Mouse (Mus musculus): ENCODE measurements around the gene Prkce. TPM values are rescaled to one million over a fixed set of nuclear protein-coding genes. Genes with fewer than 3 reads are reported as not detected.

Prkce gene
- polyA plus RNA-seq, 1 experiment, result 5.0 TPM

DNA sequence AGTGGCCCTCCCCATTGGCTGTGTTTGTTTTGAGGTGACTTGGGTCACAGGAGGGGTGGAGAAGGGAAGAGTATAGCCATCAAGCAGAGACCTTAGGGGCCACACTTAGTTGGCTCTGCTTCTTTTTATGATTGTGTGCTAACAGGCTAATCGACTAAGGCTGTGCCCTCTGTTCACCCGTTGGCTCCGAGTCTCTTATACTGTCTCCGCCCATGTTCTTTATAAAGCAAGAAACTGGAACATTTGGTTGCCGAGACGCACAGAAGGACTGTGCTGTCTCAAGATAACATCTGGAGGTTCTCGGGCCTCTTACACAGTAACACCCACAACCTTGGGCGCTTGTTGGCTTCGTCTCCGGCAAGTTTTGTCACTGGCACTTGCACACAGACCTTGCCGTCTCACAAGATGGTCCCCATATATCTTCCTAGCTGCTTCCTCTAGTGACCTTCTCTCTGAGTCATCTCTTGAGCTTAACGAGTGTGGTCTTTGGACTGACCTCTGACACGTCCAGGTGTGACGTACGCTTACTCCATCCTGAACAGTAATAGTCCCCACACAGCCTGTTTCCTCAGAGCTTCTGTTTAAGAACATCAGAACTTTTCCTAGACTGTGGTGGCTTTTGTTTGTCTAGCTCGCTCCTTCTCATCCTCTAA lies 406.1 kb downstream of the Prkce start:
- no peak for TF ChIP-seq GATA1 (IDR thresholded peaks at IDR 0.05; ENCODE audit: low read length)

DNA sequence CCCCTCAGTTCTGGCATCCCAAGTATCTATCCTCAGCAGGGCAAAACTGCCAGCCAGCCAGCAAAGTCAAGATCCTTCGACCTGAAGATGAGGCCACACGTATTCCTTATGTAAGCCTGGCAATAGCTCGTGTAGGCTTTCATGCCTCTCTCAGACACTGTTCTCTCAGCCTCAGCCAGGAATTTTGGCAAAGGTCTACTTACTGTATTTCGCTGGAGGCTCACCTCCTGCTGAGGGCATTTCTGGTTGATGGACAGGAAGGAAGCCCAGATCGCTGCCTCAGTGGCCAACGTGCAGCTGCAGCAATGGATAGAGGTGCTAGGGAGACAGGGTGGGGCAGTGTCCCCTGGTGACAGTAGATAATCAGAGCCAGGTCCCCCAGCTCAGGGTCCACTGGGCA lies 413.1 kb downstream of the Prkce start:
- TF ChIP-seq GATA1 (IDR thresholded peaks at IDR 0.05; ENCODE audit: low read length), result no peak

DNA sequence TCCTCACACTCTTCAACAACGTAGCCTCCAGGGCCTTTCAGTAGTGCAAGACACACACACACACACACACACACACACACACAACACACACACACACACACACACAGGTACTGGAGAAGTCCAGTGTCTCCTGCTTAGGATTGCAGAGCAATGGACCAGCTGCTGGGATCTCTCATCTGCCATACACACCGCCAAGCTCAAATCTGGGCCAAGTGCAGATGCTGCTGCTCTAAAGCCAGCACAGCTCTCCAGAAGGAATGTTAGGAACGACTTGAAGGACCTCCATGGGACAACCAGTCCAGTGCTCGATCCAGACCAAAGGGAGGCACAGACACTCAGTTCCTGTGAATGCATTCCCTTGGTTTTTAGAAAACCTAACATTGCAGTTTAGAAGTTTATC lies 414.8 kb downstream of the Prkce start:
- no peak for TF ChIP-seq GATA1 (IDR thresholded peaks at IDR 0.05; ENCODE audit: low read length)

DNA sequence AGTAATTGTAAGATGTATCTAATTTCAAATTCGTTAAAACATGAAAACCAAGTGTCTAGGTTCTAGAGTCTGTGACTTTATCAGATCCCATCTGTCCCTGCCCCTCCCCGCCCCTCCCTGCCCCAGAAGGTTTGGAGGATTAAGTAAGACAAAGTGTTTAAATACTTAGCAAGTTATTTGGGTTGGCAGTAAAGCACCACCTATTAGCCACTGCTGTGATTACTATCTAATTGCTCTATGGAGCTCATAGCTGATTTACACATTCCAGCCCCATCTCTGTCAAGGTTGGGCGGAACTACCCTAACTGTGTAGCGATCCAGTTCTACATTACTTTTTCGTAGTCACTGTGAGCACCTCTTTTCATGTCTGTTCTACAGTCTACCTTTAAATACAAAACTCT lies 418.9 kb downstream of the Prkce start:
- TF ChIP-seq GATA1 (IDR thresholded peaks at IDR 0.05; ENCODE audit: low read length), result no peak

DNA sequence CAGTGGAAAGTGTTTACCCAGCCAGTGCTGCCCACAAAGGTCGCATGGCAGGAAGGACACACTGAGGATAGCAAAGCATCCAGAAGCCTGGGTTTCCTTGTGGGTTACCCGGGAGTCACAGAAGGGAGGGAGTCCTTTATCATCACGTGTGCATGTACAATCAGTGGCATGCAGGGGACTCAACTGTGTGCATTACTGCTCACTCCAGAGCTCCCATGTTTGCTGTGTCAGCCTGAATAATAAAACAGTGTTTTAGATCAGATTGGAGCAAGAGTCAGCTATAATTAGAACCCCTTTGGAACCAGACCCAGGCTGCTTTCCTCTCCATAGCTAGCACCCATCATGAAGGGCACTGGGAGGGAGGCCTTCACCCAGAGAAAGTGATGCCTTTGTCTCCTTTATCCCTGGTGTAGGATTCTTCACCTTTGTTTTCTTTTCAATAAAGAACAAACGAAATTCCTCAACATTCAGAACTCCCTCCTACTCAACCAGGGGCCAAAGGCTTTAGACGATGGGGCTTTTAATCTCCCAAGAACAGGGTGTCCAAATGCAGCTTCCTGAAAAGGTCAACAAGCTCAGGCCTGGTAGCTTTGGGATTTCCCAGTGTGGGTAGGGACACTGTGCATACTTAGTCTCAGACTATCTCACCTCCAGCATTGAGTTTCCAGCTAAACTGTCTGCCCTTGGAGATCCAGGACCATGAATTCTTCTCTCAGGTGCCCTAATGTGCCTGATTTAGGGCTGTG lies 421.3 kb downstream of the Prkce start:
- no peak for TF ChIP-seq GATA1 (IDR thresholded peaks at IDR 0.05; ENCODE audit: low read length)

DNA sequence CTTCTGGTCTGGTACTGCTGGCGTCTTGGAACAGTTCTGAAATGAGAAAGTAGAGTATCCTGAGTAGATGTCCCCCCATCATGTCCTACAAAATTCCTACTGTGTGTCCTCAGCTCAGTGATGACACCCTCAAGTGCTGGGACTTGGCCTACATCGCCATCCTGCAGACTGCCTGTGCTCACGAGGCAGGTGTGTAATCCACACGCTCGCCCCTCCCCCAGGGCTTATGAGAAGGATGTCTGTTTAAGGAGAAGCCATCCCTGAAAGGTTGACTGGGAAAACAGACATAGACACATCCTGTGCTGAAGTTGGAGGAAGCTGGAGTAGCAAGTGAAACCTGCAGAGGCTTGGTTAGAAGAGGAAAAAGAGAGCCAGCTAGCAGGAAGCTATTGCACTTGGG lies 422.1 kb downstream of the Prkce start:
- no peak for TF ChIP-seq GATA1 (IDR thresholded peaks at IDR 0.05; ENCODE audit: low read length)

DNA sequence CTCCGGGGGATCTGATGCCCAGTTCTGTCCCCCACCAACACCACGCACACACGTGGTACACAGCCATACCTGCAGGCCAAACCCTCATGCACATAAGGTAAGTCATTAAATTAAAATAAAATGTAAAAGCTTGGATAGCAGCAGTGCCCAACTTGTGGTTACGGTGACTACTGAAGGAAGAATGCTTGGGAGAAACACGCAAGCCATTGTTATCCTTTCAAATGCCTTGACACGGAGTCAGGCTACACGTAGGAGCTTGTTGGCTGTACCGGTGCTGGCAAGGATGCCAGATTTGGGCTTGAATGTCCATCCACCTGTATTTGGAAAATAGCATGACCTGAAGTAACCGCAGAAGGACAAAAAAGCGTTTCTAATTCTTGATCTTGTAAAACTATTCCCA lies 423.7 kb downstream of the Prkce start:
- TF ChIP-seq GATA1 (IDR thresholded peaks at IDR 0.05; ENCODE audit: low read length), result no peak

DNA sequence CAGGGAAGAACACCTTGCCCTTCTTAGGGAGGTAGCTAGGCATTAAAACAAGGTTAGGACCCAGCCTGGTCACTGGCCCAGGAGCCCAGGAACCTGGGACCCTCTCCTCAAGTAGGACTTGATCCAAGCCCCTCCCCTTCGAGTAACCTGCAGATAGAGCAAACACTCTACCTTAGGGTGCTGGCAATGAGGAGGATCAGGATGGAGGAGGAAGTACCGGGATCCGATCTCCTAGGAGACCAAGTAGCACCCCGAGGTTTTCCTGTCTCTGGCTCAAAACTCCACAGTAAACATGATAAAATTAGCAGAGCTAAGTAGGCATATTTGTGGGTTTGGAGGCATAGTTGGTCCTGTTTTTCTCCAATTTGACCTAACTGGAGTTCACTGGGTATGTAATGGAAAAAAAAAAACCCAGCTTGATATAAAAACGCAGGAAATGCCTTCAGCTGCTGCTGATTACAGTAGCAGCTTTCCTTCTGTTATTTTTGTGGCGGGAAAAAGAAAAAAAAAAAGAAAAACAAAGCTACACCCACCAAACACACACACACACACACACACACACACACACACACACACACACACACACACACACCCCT lies 425.5 kb downstream of the Prkce start:
- TF ChIP-seq GATA1 (IDR thresholded peaks at IDR 0.05; ENCODE audit: low read length), result no peak

DNA sequence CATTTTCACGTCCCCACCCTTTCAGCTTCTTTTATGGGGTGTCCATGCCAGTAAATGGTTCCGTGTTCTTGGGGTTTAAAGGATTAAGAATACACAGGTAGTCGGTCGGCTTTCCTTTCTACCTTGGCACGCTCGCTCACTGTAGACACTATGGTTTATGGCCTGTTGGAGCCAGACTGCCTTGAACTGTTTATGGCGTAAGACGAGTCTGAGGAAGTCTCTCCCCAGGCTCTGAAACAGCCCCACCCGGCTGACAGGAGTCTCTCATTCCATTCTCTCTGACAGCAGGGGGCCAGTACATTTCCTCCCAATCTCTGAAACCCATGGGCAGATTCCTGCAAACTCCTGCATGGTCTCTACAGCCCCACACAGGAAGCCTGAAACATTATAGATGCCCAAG lies 427.9 kb downstream of the Prkce start:
- TF ChIP-seq GATA1 (IDR thresholded peaks at IDR 0.05; ENCODE audit: low read length), result no peak

DNA sequence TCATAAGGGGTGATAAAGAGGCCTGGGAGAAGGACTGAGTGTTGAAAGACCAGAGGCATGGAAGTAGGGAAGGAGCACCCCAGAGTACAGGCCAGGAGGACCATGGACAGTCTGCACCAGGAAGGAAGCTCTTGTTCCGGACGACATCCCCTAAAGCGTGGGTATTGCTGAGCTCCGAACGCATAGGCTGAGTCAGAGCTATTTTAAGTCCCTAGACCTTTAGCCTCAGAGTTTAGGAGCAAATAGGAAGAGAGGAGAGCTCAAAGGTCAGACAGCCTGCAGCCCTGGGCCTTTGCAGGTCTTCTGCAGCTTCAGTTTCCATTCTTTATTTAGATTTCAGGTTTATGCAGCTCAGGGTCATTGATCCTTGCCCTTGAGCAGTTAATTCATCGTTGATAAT lies 433.5 kb downstream of the Prkce start:
- TF ChIP-seq GATA1 (IDR thresholded peaks at IDR 0.05; ENCODE audit: low read length), result no peak

DNA sequence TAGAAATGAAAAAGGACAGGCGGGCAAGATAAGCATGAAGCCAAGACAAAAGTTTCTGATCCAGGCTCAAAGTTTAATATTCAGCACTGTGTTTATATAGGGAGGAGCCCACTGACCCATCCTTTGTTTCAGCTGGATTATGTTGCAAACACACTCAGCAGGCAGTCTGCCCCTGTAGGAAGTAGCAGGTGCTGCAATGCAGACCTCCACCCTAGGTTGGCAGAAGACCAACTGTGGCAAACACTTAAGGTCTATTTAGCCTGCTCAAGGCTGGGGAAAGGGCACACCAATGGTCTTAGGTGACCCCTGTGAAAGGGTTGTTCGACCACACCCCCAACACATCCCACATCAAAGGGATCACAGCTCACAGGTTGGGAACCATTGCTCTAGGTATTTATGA lies 434.3 kb downstream of the Prkce start:
- no peak for TF ChIP-seq GATA1 (IDR thresholded peaks at IDR 0.05; ENCODE audit: low read length)

DNA sequence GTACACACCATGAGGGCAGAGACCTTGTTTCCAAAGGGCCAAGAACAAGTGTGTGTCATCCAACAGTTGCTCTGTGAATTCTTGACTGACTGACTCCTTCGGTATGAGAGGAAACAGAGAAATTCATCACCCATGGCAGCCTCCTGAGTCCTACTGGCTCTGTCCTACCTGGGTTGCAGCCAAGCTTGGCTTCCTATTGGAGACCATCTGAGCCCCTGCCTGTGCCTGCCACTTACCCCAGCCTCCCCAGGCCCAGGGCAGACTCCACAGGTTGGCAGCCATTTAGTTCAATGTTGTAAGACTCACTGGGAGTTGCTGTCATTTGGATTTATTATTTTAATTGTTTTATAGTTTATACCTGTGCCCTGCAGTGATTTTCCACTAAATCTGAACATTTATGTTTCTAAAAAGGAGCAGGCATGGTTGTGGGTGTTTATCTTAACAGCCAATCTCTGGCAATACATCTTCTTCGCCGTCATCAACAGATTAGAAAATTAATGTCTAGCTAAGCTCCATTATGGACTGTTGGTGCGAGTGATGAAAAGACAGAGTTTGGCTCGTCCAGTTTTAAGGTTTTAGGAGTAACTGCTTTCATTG lies 436.4 kb downstream of the Prkce start:
- no peak for TF ChIP-seq GATA1 (IDR thresholded peaks at IDR 0.05; ENCODE audit: low read length)

DNA sequence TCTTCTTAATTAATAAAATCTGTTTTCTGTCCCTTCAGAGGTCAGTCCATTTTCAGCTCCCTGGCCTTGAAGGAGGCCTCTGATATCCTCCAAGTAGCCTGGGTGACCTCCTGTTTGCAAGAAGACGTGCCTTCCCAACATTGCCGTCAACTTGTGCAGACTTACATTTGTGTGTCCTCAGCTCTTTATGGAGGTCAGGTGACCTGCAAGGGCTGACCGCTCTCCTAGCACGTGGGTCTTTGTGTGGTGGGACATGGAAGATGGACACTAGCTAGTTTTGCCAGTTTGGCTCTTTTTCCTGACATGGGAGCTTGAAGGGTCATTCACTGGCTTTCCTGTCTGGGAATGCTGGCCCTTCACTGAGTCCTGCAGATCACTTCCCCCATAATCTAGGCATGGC lies 440.4 kb downstream of the Prkce start:
- no peak for TF ChIP-seq GATA1 (IDR thresholded peaks at IDR 0.05; ENCODE audit: low read length)

DNA sequence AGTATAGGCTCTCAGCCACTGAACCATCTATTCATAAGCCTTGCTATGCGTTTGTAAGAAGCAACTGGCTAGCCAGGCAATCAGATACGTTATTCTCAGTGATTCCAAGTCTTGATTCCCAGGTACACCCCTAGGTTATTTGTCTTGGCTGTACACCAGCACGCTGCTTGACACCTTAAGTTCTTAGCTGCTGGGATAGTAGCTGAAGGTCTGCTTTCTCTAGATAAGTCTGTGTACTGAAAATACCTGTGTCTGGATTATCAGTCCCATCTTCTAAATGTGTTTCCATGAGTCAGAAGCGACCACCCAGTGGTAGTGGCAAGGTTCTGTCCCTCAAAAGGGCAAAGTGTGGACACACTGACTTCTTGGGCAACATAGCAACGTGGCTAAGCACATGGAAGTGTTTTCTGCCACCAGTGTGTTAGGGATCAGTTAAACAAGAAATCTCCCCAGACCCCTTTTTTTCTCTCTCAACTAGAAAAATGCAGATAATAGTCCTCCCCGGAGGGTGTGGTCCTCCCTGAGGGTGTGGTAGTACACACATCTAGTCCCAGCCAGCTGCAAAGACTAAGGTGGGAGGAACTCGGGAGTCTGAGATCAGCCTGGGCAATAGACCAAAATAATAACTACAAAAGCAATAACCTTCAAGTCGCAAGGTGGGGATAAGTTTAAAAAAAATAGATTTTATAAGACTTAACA lies 442.8 kb downstream of the Prkce start:
- TF ChIP-seq GATA1 (IDR thresholded peaks at IDR 0.05; ENCODE audit: low read length), result no peak

DNA sequence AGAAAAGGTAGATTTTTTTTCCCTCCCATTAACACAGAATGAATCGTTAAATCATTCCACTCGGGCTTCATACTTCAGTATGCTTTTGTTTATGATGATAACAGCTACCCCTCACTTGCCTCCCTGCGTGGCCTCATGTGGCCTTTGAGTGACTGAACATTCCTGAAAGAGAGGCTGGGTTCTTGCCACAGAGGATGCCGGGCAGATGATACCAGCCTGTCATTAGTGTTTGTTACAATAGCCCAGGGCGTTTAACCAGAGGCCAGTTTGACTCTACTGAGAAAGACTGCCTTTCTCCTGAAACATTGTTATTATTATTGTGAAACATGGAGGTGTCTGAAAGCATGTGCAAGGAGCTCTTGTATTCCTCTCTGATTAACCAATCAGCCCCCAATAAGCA lies 444.2 kb downstream of the Prkce start:
- TF ChIP-seq GATA1 (IDR thresholded peaks at IDR 0.05; ENCODE audit: low read length), result no peak
